Mouse (Mus musculus): ENCODE measurements around the gene Mfsd9.

- TF ChIP-seq CTCF (IDR thresholded peaks at IDR 0.05; ENCODE audit: low read depth) (no peak), EP300 (IDR thresholded peaks at IDR 0.05; ENCODE audit: low read depth) (no peak)
Observed at GRCm38 (mm10) chr1:40727404-40727803, 63.1 kb downstream of the Mfsd9 start.
